Mouse (Mus musculus) MEL (cell line): ENCODE measurements around the gene Dnajc11. TPM values are rescaled to one million over a fixed set of nuclear protein-coding genes. Genes with fewer than 3 reads are reported as not detected.

Experiments
- DNase-seq: peaks from one replicate; pipeline ENCODE4 v3.0.0; 2011; ENCODE audit warnings: low read depth, low spot score
- H3K27ac ChIP-seq: 2 replicates; pipeline ENCODE4 v1.5.1; 2012; ENCODE audit warnings: low read depth, mild to moderate bottlenecking, control low read depth, low read length, moderate library complexity; ENCODE audit not compliant: control insufficient read depth
- H3K27me3 ChIP-seq, 2 experiments: fragments of 150-350 bp in 1 of 2; sonication (generic) in 1 of 2; 2 replicates each; pipeline ENCODE4 v1.6.1; 2012; ENCODE audit warnings: low read length in 2 of 2, mild to moderate bottlenecking in 2 of 2, improper control_type of control experiment in 1 of 2, moderate library complexity in 1 of 2; ENCODE audit not compliant: insufficient read depth in 2 of 2, control insufficient read depth in 1 of 2
- H3K36me3 ChIP-seq, 2 experiments: 2 replicates each; pipeline ENCODE4 v1.6.1; 2012 to 2014; ENCODE audit warnings: low read length in 2 of 2, improper control_type of control experiment in 1 of 2, inconsistent platforms in 1 of 2, mild to moderate bottlenecking in 1 of 2; ENCODE audit not compliant: insufficient read depth in 2 of 2, control insufficient read depth in 1 of 2
- H3K4me1 ChIP-seq, 2 experiments: fragments of 150-350 bp in 1 of 2; sonication (generic) in 1 of 2; 2 replicates each; pipeline ENCODE4 v1.6.1; 2012; ENCODE audit warnings: low read length in 2 of 2, improper control_type of control experiment in 1 of 2, mild to moderate bottlenecking in 1 of 2; ENCODE audit not compliant: insufficient read depth in 2 of 2, control insufficient read depth in 1 of 2
- H3K4me3 ChIP-seq, 2 experiments: fragments of 150-350 bp in 1 of 2; sonication (generic) in 1 of 2; 2 replicates each; pipeline ENCODE4 v1.5.1; 2012; ENCODE audit warnings: low read depth in 2 of 2, low read length in 2 of 2, mild to moderate bottlenecking in 2 of 2, moderate library complexity in 2 of 2, control low read depth in 1 of 2, improper control_type of control experiment in 1 of 2; ENCODE audit not compliant: control insufficient read depth in 1 of 2, insufficient read depth in 1 of 2
- H3K79me2 ChIP-seq: 2 replicates; pipeline ENCODE4 v1.6.1; 2012; ENCODE audit warnings: mild to moderate bottlenecking, low read length, moderate library complexity; ENCODE audit not compliant: control insufficient read depth, poor library complexity, insufficient read depth
- H3K9ac ChIP-seq: 2 replicates; pipeline ENCODE4 v1.6.1; 2012; ENCODE audit warnings: low read depth, mild to moderate bottlenecking, control low read depth, low read length, moderate library complexity; ENCODE audit not compliant: control insufficient read depth, poor library complexity, severe bottlenecking
- H3K9me3 ChIP-seq: fragments of 150-350 bp; sonication (generic); replicated peaks from 2 replicates; pipeline ENCODE4 v1.6.1; 2012; ENCODE audit warnings: mild to moderate bottlenecking, low read length, improper control_type of control experiment, moderate library complexity; ENCODE audit not compliant: insufficient read depth
- E2F4 ChIP-seq: IDR thresholded peaks from 2 replicates; pipeline ENCODE4 v1.6.1; 2011; ENCODE audit warnings: low read depth, low read length, improper control_type of control experiment, borderline replicate concordance
- GABPA ChIP-seq: IDR thresholded peaks from 2 replicates; pipeline ENCODE4 v1.6.1; 2012; ENCODE audit warnings: low read depth, mild to moderate bottlenecking, inconsistent platforms, low read length, improper control_type of control experiment, moderate library complexity
- HCFC1 ChIP-seq: IDR thresholded peaks from 2 replicates; pipeline ENCODE4 v1.6.1; 2012; ENCODE audit warnings: low read depth, mild to moderate bottlenecking, inconsistent platforms, low read length, improper control_type of control experiment, moderate library complexity
- JUND ChIP-seq: IDR thresholded peaks from 2 replicates; pipeline ENCODE4 v1.6.1; 2011; ENCODE audit warnings: low read depth, mild to moderate bottlenecking, improper control_type of control experiment, low read length
- KAT2A ChIP-seq: conservative IDR thresholded peaks from 2 replicates; pipeline ENCODE4 v1.6.1; 2012; ENCODE audit warnings: low read depth, low read length, improper control_type of control experiment, inconsistent platforms
- MAX ChIP-seq: IDR thresholded peaks from 2 replicates; pipeline ENCODE4 v1.6.1; 2011; ENCODE audit warnings: low read length, improper control_type of control experiment
- MAZ ChIP-seq: IDR thresholded peaks from 2 replicates; pipeline ENCODE4 v1.6.1; 2012; ENCODE audit warnings: low read depth, mild to moderate bottlenecking, inconsistent platforms, low read length, improper control_type of control experiment
- MXI1 ChIP-seq: IDR thresholded peaks from 2 replicates; pipeline ENCODE4 v1.6.1; 2011; ENCODE audit warnings: mild to moderate bottlenecking, low read depth, low read length, improper control_type of control experiment
- MYB ChIP-seq: IDR thresholded peaks from 2 replicates; pipeline ENCODE4 v1.6.1; 2011; ENCODE audit warnings: mild to moderate bottlenecking, low read depth, low read length, improper control_type of control experiment
- MYC ChIP-seq: IDR thresholded peaks from 2 replicates; pipeline ENCODE4 v1.6.1; 2011; ENCODE audit warnings: low read depth, mild to moderate bottlenecking, low read length, improper control_type of control experiment, moderate library complexity
- NELFE ChIP-seq: IDR thresholded peaks from 2 replicates; pipeline ENCODE4 v1.6.1; 2011; ENCODE audit warnings: low read depth, low read length, improper control_type of control experiment
- POLR2A ChIP-seq, 2 experiments: IDR thresholded peaks; 2 replicates each; pipeline ENCODE4 v1.6.1; 2011 to 2012; ENCODE audit warnings: low read length in 2 of 2, mild to moderate bottlenecking in 2 of 2, control low read depth in 1 of 2, improper control_type of control experiment in 1 of 2, low read depth in 1 of 2, moderate library complexity in 1 of 2; ENCODE audit not compliant: control insufficient read depth in 1 of 2, insufficient read depth in 1 of 2, poor library complexity in 1 of 2
- POLR2AphosphoS2 ChIP-seq: IDR thresholded peaks from 2 replicates; pipeline ENCODE4 v1.6.1; 2011; ENCODE audit warnings: low read length, improper control_type of control experiment
- RAD21 ChIP-seq: IDR thresholded peaks from 2 replicates; pipeline ENCODE4 v1.6.1; 2011; ENCODE audit warnings: mild to moderate bottlenecking, low read depth, low read length, improper control_type of control experiment
- RCOR1 ChIP-seq: IDR thresholded peaks from 2 replicates; pipeline ENCODE4 v1.6.1; 2012; ENCODE audit warnings: low read depth, mild to moderate bottlenecking, inconsistent platforms, low read length, improper control_type of control experiment
- TCF12 ChIP-seq: IDR thresholded peaks from 2 replicates; pipeline ENCODE4 v1.6.1; 2014; ENCODE audit warnings: low read depth, mild to moderate bottlenecking, inconsistent platforms, low read length, improper control_type of control experiment, moderate library complexity
- UBTF ChIP-seq: IDR thresholded peaks from 2 replicates; pipeline ENCODE4 v1.6.1; 2012; ENCODE audit warnings: low read depth, mild to moderate bottlenecking, inconsistent platforms, low read length, improper control_type of control experiment, moderate library complexity, borderline replicate concordance; ENCODE audit not compliant: insufficient read depth
- USF2 ChIP-seq, 2 experiments: IDR thresholded peaks; 2 replicates each; pipeline ENCODE4 v1.6.1; 2011 to 2012; ENCODE audit warnings: improper control_type of control experiment in 2 of 2, low read length in 2 of 2, borderline replicate concordance in 1 of 2, inconsistent platforms in 1 of 2, low read depth in 1 of 2, mild to moderate bottlenecking in 1 of 2; ENCODE audit not compliant: insufficient read depth in 1 of 2
- ZKSCAN1 ChIP-seq: IDR thresholded peaks from 2 replicates; pipeline ENCODE4 v1.6.1; 2012; ENCODE audit warnings: low read depth, mild to moderate bottlenecking, inconsistent platforms, low read length, improper control_type of control experiment, moderate library complexity
- ZNF384 ChIP-seq: IDR thresholded peaks from 2 replicates; pipeline ENCODE4 v1.6.1; 2012; ENCODE audit warnings: low read depth, mild to moderate bottlenecking, inconsistent platforms, low read length, improper control_type of control experiment
- polyA plus RNA-seq, 2 experiments: library from polyadenylated mRNA; stranded (reverse) in 1 of 2; unstranded in 1 of 2; fragments of >175 nt in 1 of 2; fragments of >200 nt in 1 of 2; gene quantifications; 2 replicates each; pipeline versions ENCODE4 v1.2.1 to v1.2.4; 2012; ENCODE audit warnings: low replicate concordance in 2 of 2, low read depth in 1 of 2; ENCODE audit not compliant: insufficient read length in 2 of 2, insufficient read depth in 1 of 2, missing spikeins in 1 of 2
- total RNA-seq: library from RNA; depleted of rRNA; stranded (reverse); fragments of 300-350 nt; gene quantifications from 2 replicates; pipeline ENCODE4 v1.2.3, GENCODE M21; 2012

Dnajc11 gene
- total and polyA plus RNA-seq, 3 experiments, result 128 to 278 (median 157) TPM

- TF ChIP-seq NELFE (no peak), RAD21 (no peak), MYB (no peak), MAZ (no peak), USF2 (IDR thresholded peaks at IDR 0.05; ENCODE audit: borderline replicate concordance in 1 of 2, insufficient read depth in 1 of 2, low read depth in 1 of 2, low read length in 2 of 2) (no peak), UBTF (no peak), MAX (no peak), RCOR1 (no peak), MXI1 (no peak), JUND (no peak), MYC (no peak), HCFC1 (no peak), GABPA (no peak), POLR2AphosphoS2 (no peak), ZNF384 (no peak), ZKSCAN1 (no peak), E2F4 (no peak)
- Histone ChIP-seq H3K4me3 (no peak overlapping the region), H3K36me3 (peaks cover 0 to 25% of the 10 kb centered on the region in 2 experiments; a peak in 2 of 4 replicates), H3K9ac (no peak overlapping the region), H3K9me3 (no peaks in the 10 kb centered on the region), H3K79me2 (peaks cover 32% of the 10 kb centered on the region), H3K27me3 (no peaks in the 10 kb centered on the region), H3K27ac (no peak overlapping the region), H3K4me1 (no peaks in the 10 kb centered on the region; a peak in 1 of 4 replicates)
- DNase-seq, result no peak
Measured at GRCm38 (mm10) chr4:151948497-151949471, 15.3 kb downstream of the Dnajc11 start.

- Histone ChIP-seq H3K79me2 (peaks cover 3% of the 10 kb centered on the region), H3K27me3 (no peaks in the 10 kb centered on the region), H3K9ac (no peak overlapping the region), H3K27ac (no peak overlapping the region), H3K4me1 (no peaks in the 10 kb centered on the region), H3K36me3 (peaks cover 0 to 27% of the 10 kb centered on the region in 2 experiments; a peak in 3 of 4 replicates), H3K9me3 (no peaks in the 10 kb centered on the region), H3K4me3 (no peak overlapping the region)
- TF ChIP-seq KAT2A (no peak), GABPA (no peak), POLR2A (IDR thresholded peaks at IDR 0.05; ENCODE audit: control insufficient read depth in 1 of 2, insufficient read depth in 1 of 2, low read depth in 1 of 2, low read length in 2 of 2, poor library complexity in 1 of 2) (no peak), MAX (no peak), TCF12 (no peak)
- DNase-seq, result no peak
Measured at GRCm38 (mm10) chr4:151953209-151953608, 19.7 kb downstream of the Dnajc11 start.
